Mouse (Mus musculus): Measurements from ENCODE around the gene 3110021N24Rik. TPM values are rescaled to one million over a fixed set of nuclear protein-coding genes. Genes with fewer than 3 reads are reported as not detected.
A peak's percentile ranks its signal among the peaks of the same experiment; 100 is the strongest.

Gene 3110021N24Rik
- total RNA-seq, 1 experiment from 2014 or later = not detected

DNA sequence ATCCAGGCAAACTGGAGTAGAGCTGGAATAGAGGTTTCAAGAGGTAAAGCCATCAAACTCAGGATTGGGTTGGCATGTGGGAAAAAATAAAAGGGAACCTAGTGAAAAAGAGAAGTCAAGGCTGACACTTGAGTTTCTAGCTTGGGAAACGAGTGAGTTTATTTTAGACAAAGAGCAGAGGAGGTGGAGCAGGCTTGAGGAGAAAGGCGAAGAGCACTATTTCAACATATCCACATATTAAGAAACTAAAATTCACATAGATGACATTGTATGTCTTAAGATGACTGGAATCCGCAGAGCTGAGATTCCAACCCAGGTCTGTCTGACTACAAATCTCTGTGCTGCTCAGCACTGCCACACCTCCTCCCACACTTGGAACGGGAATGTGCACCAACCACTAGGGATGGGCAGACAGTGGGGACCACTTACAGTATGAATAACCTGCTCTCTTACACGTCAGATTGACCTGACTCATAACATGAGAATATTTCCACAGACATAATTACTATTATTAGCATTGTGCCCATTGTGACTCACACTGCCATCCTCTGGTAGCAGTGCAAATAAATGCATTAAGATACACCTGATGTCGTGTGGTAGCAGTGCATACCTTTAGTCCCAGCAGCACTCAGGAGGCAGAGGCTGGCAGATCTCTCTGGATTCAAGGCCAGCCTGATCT, 69.9 kb downstream of the 3110021N24Rik start:
- ATAC-seq (ENCODE audit: extremely low read depth, insufficient number of reproducible peaks, low FRiP score, poor library complexity, severe bottlenecking) = no peak

DNA sequence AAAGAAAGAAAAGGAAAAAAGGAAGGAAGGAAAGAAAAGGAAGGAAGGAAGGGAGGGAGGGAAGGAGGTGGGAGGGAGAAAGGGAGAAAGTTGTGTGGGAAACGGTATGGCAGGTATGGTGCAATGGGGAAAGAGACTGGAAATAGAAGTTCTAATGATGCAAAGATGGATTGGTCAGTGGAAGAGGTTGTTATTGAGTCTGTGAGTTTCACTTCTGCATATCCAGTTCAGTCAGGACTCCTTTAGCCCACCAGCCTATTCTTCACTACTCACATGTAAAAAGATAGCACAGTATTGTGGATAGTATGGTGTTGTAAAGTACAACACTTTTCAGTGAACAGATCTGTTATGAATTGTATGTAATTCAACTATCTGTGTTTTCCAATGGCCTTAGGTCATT, 71.1 kb downstream of the 3110021N24Rik start:
- 0 out of 2 replicates have a peak, but pooled peaks have one; percentile 36 for ATAC-seq (ENCODE audit: extremely low read depth, insufficient number of reproducible peaks, low FRiP score, poor library complexity, severe bottlenecking)

DNA sequence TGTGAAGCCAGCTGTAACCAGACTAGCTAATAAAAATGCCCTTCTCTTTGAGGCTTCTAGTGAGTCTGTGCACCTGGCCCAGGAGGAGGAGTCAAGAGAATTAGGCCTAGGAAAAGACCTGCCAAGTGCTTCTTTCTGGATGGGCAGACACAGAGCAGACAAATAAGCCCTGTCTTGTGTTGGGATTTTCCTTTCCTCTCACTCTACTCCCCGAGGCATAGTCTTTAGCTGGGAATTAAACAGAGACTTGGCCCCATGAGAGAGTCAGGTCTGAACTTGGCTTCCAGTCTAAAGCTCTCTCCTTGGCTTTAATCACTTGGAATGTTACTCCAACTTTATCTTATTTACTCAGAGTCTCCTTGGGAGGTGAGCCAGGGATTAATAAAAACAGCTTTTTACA, 74.5 kb downstream of the 3110021N24Rik start:
- no peak for ATAC-seq (ENCODE audit: extremely low read depth, insufficient number of reproducible peaks, low FRiP score, poor library complexity, severe bottlenecking)

DNA sequence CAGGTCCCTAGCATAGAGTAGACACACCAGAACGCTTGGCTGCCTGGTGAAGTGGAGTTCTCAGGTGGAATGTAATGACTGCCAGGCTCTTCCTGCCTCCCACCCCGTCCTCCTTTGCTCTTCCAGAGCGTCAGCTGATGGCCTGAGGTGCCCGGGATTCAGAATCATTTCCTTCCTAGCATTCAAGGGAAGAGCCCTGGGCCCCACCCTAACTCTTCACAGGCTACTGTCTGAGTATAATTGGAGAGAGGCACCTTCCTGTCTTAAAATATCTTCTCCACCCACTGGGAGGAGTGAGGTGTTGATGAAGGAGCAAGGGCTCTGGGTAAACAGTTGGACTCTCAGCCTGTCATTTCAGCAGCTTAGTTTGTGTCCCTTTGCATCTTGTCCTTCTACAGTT, 77.3 kb downstream of the 3110021N24Rik start:
- ATAC-seq (ENCODE audit: extremely low read depth, insufficient number of reproducible peaks, low FRiP score, poor library complexity, severe bottlenecking) = no peak

DNA sequence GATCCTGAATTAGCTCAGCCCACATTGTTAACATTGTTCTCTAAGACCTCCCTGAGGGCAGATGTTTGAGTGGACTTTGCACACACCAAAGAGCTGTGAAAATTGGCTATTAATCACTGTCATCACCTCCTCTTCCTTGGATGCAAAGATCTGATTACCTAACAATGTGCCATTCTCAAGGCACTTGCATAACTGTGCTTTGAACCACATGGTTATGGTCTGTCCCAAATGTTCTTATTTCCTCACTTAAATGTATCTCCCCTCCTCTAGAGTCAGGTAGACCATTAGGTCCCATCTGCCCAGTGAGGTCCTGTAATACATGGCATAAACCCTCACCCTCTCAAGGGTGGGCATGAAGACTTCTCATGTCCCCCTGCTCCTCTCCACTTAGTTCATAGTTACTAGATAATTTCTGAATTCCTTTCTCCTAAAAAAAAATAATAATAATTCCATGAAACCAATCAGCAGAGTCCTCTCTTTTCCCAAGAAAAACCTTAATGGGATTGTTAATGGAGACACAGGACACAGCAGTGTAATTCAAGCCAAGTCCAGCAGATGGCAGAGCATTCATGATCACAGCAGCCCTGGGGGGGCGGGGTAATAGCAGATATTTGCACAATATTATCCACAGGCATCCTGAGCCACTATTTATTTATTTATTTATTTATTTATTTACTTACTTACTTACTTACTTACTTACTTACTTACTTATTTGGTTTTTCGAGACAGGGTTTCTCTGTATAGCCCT, 78.8 kb downstream of the 3110021N24Rik start:
- ATAC-seq (ENCODE audit: extremely low read depth, insufficient number of reproducible peaks, low FRiP score, poor library complexity, severe bottlenecking) = 0 out of 2 replicates have a peak, but pooled peaks have one; percentile 46

DNA sequence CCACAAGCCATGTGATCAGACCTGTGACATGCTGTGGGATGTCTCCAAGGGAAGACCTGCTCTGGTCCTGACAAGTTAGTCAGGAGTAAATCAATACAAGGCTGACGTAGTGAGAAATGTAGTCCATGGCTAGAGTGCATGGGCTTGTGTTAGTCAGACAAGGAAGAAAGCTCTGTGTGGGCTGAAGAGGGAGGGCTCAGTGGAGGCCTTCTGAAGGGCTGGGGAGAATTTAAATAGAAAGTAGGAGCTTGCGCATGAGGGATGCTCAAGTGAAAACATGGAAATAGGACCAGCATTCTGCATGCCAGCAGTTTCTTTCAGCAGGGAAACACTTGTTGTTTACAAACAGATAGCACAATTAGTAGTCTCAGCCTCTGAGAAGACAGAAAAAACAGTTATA, 84.1 kb downstream of the 3110021N24Rik start:
- no peak for ATAC-seq (ENCODE audit: extremely low read depth, insufficient number of reproducible peaks, low FRiP score, poor library complexity, severe bottlenecking)

DNA sequence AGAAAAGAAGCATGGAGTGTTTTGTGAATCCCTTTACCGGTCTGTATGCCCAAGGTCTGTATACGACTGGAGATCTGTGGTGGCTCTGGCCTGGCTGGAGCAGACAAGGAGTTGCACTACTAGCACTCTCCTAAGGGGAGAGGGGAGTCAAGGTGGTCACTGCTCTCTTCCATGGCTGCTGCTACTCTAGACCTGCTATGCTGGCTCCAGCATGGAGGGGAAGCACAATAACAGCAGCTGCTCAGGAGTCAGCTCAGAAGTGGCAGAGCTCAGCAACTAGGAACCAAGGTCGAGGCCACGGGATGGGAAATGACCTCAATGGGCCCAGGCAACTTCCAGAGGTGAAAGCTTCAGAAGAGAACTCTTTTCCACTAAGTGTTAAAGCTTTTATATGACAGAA, 91.7 kb downstream of the 3110021N24Rik start:
- no peak for ATAC-seq (ENCODE audit: extremely low read depth, insufficient number of reproducible peaks, low FRiP score, poor library complexity, severe bottlenecking)

DNA sequence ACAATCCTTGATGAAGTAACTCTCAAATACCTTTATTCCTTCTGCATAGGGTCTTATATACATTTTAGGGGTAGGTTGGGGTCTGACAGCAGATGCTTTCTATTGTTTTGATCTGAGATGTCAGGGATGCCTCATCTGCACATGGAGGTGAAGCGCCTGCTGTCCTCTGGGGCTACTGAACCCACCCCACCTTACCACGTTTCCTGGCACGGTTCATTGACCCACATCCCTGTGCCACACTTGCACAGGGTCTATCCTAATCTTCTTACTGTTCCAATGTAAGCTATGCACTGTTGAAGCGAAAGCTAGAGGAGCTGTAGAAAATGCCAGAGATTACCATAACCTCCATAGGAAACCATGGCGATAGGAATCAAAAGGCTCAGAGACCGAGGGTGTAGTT, 92.1 kb downstream of the 3110021N24Rik start:
- ATAC-seq (ENCODE audit: extremely low read depth, insufficient number of reproducible peaks, low FRiP score, poor library complexity, severe bottlenecking) = no peak

DNA sequence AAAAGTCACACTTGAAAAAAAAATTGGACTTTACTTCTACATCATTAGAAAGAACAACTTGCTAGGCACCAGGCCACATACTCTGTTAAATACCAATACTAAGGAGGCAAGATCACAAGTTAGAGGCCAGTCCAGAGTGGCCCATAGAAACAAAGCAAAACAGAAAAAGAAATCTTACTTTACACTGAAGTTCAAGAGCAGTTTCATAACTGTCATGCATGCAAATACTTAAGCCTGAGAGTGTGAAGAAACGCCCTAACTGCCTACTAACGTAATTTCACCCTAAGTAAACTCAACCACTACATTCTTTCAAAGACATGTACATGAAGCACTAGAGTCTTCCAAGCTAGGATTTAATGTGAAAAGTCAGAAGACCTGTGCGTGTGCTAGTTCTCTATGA, 106.2 kb downstream of the 3110021N24Rik start:
- no peak for ATAC-seq (ENCODE audit: extremely low read depth, insufficient number of reproducible peaks, low FRiP score, poor library complexity, severe bottlenecking)

DNA sequence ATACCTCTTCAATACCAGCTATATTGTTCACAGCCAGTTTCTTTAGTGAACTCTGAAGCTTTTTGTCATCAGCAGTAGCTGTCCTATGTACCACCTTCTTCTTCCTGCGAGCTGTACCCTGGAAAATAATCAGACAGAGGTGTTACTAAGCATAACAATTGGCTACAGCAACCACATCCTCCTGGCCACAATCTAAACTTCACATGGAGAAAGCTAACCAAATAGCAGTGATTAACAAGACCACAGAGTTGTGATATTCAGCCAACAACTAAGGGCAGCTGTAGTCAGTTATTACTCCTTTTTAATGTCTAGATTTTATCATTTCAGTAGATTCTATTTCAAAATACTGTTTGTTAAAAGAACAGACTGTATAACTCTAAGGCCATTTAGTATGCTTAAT, 106.6 kb downstream of the 3110021N24Rik start:
- ATAC-seq (ENCODE audit: extremely low read depth, insufficient number of reproducible peaks, low FRiP score, poor library complexity, severe bottlenecking) = no peak

DNA sequence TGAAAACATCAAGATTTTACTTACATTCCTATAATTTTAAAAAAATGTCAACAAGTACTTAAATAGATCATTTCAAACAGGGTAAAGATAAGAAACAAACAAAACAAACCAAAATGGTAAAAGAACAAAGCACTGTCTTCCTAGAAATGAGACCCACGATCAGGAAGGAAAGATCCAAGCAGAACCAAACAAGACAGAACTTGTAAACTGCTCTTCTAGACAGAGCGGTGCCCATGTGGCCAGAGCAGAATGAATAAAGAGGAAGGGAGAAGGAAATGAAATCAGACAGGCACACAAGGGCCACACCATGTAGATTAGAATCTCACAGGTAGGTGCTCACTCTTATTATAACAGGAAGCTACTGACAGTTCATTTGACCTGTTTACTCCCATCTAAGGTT, 107.2 kb downstream of the 3110021N24Rik start:
- ATAC-seq (ENCODE audit: extremely low read depth, insufficient number of reproducible peaks, low FRiP score, poor library complexity, severe bottlenecking) = no peak

DNA sequence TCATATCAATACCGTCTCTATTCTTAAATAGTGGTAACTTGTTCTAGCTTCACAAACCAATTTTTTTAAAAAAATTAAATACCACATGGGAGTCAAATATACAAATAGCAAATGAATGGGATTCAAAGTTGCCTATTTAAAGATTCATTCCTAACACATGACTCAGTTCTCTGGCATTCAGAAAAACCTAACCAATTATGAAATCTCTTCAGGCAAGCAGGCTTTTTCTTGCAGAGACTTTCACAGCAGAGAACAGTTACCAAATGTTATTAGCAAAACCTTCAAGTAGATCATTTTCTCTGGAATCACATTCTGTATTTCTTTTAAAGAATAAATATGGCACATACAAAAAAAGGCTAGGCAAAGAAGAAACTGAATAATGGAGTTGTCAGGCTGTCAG, 111.2 kb downstream of the 3110021N24Rik start:
- ATAC-seq (ENCODE audit: extremely low read depth, insufficient number of reproducible peaks, low FRiP score, poor library complexity, severe bottlenecking) = no peak

Other genes starting within 250 kb of the 3110021N24Rik start
- 59.9 and 62.9 TPM in 2 replicates for gene Prpf38a, start 140.3 kb upstream of the 3110021N24Rik start, total RNA-seq (2017)
- gene Orc1, start 140.2 kb upstream of the 3110021N24Rik start, total RNA-seq (2017) = not detected in 2 replicates
- 59.7 and 79.0 TPM in 2 replicates for gene Cc2d1b, start 99.7 kb upstream of the 3110021N24Rik start, total RNA-seq (2017)
- gene Zfyve9, start 61.1 kb downstream of the 3110021N24Rik start, total RNA-seq (2017) = 2.8 and 3.4 TPM in 2 replicates
- 33.4 and 40.9 TPM in 2 replicates for gene Btf3l4, start 114.0 kb downstream of the 3110021N24Rik start, total RNA-seq (2017)
- gene Txndc12, start 115.0 kb downstream of the 3110021N24Rik start, total RNA-seq (2017) = 37.0 and 40.7 TPM in 2 replicates
- gene Kti12, start 128.1 kb downstream of the 3110021N24Rik start, total RNA-seq (2017) = 12.7 and 16.0 TPM in 2 replicates
- 0.37 and 0.70 TPM in 2 replicates for gene A730015C16Rik, start 129.0 kb downstream of the 3110021N24Rik start, total RNA-seq (2017)
- 0.81 TPM in 1 of 2 replicates, not detected in the other for gene Rab3b, start 159.4 kb downstream of the 3110021N24Rik start, total RNA-seq (2017)

All from neutrophil, adult 5-6 weeks (primary cell).